Mouse (Mus musculus) cerebellum, adult 11 months (tissue): ENCODE results near the gene Hmg20b.

ENCODE experiments used
- DNase-seq: peaks from one replicate; pipeline ENCODE4 v3.0.0; 2022

The Hmg20b gene

DNA sequence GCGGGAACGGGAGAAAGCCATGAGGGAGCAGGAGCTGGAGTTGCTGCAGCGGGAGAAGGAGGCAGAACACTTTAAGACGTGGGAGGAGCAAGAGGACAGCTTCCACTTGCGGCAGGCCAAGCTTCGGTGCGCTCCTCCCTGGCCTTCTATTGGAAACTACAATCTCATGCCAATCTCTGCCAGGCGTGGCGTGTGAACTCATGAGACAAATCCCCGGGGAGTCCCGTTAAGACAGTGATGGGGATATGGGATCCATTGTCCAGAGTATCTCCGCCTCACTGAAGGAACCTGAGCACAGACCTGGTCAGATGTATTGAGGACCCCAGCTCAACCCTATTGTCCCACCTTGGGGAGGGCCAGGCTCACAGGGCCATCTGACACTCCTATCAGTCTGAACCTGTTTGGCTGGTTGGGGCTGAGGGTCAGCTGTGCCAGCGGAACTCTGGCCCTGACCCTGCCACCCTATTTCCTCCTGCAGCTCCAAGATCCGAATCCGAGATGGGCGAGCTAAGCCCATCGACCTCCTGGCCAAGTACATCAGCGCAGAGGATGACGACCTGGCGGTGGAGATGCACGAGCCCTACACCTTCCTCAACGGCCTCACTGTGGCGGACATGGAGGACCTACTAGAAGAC is 27.0 kb downstream of the Hmg20b start:
- DNase-seq, result no peak

- no peak for DNase-seq
These were observed 27.8 kb downstream of the Hmg20b start for GRCm38 (mm10) chr10:81322444-81322843.

DNA sequence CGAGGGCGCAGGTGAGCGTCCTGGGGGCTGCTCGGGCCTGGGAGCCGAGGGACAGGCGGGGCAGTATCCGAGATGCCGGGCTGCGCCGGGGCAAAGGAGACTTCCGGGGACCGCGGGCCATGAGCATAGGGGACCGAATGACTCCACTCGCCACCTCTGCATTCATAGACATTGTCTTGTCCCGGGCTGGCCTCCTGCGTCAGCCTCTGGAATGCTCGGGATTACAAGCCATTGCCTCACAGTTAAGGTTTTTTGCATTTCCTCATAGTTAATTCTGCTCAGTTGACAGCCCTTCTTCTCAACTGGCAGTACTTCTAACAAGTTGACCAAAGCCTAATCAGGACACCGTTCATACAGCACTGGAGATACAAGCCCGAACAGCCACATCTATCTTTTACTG is 28.8 kb downstream of the Hmg20b start:
- no peak for DNase-seq

GRCm38 (mm10) chr10:81320550-81321347 is 29.5 kb downstream of the Hmg20b start, which contains the start of gene Cactin:
Gene Cactin, plus strand, starts transcription at chr10:81321103.
- peak; percentile 99 for DNase-seq

GRCm38 (mm10) chr10:81319741-81320549 is 30.3 kb downstream of the Hmg20b start:
- peak; percentile 54 for DNase-seq

GRCm38 (mm10) chr10:81319330-81319699 is 31.0 kb downstream of the Hmg20b start:
- no peak for DNase-seq

DNA sequence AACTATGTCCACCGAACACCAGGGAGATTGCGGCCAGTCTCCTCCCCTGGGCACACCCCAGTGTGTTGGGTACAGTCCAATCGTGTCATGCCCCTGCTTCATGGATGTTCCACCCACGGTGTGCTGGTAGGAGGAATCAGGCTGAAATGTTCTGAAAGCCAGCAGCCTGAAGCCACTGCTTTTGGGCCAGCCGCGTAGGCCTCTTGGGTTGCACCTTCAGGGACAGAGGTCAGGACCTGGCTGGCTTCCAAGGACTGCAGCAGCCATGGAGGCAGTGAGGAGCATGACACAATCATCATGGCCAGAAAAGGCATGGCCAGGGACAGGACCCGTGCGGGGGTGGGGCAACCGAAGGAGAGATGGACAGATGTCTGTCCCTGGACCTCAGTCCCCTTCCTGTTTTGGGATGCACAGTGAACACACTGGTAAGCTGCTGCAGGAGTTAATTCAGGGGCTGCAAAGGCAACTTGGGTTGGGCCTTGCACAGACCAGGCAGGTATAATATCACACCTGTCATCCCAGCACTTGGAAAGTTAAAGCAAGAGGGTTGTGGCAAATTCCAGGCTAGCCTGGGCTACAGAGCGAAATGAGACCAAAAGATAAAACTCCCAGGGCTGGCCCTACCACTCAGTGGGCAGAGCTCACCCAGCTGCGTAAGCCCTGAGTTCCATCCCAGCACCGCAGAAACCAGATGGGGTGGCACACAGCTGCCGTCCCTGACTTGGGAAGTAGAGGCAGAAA is 31.5 kb downstream of the Hmg20b start:
- no peak for DNase-seq

GRCm38 (mm10) chr10:81317273-81317672 is 33.0 kb downstream of the Hmg20b start:
- peak; percentile 39 for DNase-seq

DNA sequence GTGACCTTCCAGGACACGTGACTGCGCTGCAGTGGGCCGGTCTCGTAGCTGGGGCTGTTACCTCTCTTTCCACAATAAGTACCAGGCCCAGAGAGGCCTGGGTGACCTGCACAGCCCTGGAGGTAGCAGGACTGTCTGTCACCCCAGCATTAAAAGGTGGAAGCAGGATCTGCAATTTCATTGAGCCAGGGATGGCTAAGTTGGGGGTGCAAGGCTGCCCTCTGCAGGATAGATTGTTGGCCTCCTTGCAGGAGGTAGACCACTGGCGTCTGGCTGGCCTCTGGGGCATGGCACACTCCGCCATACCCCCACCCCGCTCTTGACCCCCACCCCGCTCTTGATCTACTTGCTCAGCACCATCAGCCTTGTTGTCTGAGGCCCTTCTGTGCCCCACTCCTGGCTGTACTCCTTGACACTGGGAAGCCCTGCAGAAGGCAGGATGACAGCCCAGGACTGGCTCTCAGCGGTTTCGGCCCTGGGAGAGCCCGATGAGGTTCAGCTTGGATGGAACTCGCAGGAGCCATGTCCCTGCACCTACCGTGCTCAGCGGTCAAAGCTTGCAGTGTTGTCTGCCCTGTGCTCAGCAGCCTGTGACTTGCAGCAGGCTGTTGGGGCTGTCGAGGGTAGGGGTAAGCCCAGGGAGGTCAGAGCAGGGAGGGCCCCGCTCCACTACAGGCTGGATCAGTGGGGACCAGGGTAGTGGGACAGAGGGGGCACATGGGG is 33.8 kb downstream of the Hmg20b start:
- DNase-seq, result peak; percentile 39

GRCm38 (mm10) chr10:81315587-81315986 is 34.7 kb downstream of the Hmg20b start:
- DNase-seq, result no peak

GRCm38 (mm10) chr10:81314201-81314600 is 36.1 kb downstream of the Hmg20b start:
- DNase-seq, result no peak

GRCm38 (mm10) chr10:81313581-81313980 is 36.7 kb downstream of the Hmg20b start:
- DNase-seq, result peak; percentile 37

DNA sequence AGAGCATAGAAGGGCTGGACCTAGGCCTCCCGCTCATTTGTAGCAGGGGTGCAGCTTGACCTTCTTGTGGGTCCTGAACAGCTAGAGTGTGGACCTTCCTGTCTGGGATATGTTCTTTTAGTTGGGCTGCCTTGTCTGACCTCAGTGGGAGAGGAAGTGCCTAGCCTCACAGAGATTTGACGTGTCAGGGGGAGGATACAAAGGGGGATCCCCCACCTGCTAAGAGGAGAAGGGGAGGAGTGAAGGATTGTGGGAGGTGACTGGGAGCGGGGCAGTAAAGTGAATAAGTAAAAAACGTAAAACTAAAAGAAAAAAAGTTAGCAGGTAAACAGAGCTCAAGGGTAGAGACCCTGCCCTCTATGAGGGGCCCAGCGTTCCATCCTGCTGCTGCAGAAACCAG is 40.7 kb downstream of the Hmg20b start:
- DNase-seq, result no peak

DNA sequence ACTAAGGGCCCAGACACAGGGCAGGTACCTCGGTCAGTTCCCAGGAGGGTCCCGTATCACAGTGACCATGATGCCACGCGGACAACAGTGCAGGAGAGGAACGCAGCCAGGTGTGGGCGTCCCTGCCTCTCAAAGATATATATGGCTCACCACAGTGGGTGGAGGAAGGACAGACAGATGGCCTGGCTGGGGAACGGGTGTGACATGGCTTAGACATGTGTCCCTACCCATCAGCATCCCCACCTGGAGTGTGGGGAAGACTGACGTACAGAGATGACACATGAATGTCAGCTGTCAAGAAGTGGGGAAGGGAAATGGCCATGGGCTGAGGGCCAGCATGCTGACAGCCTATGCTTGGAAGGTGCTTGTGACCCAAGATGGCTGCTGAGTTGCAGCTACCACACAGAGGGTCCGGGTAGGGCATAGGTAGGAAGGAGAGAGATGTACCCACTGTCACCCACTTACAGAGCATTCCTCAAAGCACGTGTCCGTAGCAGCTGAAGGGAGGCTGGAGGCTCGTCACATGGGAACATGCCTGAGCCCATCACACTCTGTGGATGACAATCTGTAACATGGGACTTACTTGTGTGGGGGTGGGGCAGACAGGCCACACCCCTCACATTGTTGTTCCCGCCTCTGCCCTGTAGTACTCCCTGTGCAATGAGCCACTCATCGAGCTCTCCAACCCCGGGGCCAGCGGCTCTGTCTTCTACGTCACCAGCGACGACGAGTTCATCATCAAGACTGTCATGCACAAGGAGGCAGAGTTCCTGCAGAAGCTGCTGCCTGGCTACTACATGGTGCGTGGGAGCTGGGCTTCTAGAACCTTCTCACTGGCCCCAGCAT is 43.2 kb downstream of the Hmg20b start:
- no peak for DNase-seq

DNA sequence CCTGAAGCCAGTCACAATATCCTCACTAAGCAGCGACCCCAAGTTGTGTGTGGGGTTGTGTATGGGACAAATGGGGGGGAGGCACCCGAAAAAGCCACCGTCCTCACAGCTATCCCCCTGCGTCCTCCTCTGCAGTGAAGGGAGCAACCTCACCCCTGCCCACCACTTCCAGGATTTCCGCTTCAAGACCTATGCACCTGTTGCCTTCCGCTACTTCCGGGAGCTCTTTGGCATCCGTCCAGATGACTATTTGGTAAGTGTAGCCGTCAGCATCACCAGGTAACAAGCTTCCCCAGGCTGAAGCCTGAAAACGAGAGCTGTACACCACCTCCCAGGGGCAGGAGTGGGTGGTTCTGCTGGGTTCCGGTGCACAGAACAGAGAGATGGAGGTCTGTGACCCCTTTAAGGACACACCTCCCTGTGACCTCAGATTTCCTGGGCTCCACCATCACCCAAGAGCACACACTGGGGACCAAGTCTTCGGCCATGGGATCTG is 44.1 kb downstream of the Hmg20b start:
- no peak for DNase-seq

DNA sequence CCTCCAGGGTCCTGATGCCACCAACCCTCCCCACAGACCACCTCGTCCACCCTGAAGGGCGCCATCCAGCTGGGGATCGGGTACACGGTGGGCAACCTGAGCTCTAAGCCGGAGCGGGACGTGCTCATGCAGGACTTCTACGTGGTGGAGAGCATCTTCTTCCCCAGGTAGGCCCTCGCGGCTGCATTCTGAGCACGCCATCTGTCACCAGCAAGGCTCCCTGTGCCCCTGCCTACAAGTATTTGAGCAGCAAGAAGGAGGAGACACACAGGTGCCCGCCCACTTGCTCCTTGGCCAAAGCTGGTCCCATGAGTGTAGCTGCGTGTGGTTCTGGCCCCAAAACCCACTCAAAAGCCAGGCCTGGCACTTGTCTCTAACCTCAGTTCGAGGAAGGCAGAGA is 44.6 kb downstream of the Hmg20b start:
- DNase-seq, result no peak

- peak; percentile 70 for DNase-seq
These were observed 45.6 kb downstream of the Hmg20b start for GRCm38 (mm10) chr10:81304597-81305238.

- DNase-seq, result no peak
These were observed 46.5 kb downstream of the Hmg20b start for GRCm38 (mm10) chr10:81303761-81304160.

- DNase-seq, result no peak
These were observed 47.0 kb downstream of the Hmg20b start for GRCm38 (mm10) chr10:81303258-81303657.

DNA sequence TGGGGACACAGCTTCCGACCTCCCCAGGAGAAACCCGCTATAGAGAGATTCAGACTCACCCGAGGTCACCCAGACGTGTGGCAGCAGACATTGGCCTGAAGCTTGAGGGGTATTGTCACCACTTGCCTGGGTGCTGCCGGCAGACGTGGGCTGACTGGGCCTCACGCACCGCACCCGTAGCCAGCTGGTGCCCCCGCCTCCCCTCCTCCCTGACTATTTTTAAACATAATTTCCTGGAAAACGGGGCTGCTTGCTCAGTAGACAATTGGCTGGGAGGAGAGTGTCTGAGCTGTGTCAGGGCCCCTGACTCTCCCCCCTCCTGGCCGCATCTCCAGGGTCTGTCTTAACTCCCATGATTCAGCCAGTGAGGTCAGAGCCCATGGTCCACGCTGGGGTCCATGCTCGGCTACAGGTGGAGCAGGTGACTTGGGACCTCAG is 47.5 kb downstream of the Hmg20b start:
- DNase-seq, result no peak
